Mouse (Mus musculus) left cerebral cortex, postnatal 10 days (tissue): Measurements from ENCODE around the gene Lyzl4. TPM values are rescaled to one million over a fixed set of nuclear protein-coding genes. Genes with fewer than 3 reads are reported as not detected.
"Not testable (repeated sequence)": the region's sequence is repeated elsewhere in the genome, so short reads cannot be mapped to it uniquely, and the experiment has no call there.

Experiments used
- DNase-seq, 2 experiments: peaks; one replicate each; pipeline ENCODE4 v3.0.0; 2021 to 2022; ENCODE audit warnings: low spot score in 2 of 2, mixed read lengths in 1 of 2; ENCODE audit errors: extremely low spot score in 1 of 2
- intact Hi-C: fragments of 180-260 bp; cut with DNase I; formaldehyde crosslinking; loops from one replicate; pipeline ENCODE4 v1.15.1; 2025
- total RNA-seq, 2 experiments: library from RNA; stranded (reverse); gene quantifications; 2 replicates each; pipeline ENCODE4 v1.2.3; 2021

Gene Lyzl4
- total RNA-seq, 2 experiments from 2014 or later: 0.87 to 0.97 TPM

- intact Hi-C loops: no loop called here
- no peak for DNase-seq
Observed at GRCm38 (mm10) chr9:121613192-121613591, 28.7 kb downstream of the Lyzl4 start.

DNA sequence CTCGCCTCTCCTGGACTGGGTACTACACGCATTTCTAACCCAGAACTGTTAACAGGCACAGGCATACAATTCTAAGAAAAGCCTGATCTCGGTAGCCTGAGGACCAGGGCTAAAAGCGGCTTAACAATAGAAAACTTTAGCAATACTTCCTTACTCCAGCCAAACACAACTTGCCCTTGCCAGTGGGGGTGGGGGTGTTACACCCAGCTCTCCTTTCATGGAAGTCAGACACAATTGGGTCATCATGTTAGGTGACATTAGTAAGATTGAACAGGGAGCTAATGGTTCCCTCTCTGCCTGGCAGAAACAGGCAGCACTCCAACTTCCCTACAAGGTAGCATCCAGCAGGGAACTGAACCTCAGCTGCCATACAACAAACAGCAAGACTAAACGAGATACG, 32.5 kb downstream of the Lyzl4 start:
- intact Hi-C loops: no loop called here

GRCm38 (mm10) chr9:121606498-121607096, 35.3 kb downstream of the Lyzl4 start:
- no peak for DNase-seq
- intact Hi-C loops: no loop called here

More for the DNA sequence above, 32.5 kb downstream of the Lyzl4 start:
- no peak for DNase-seq

- DNase-seq: peak; percentile 74 to 80
- intact Hi-C loops: loop anchor here (1.0 to 2.0 kb wide), 2 partner anchors 126 to 357 kb away; no protein-coding TSS in a partner anchor
Observed at GRCm38 (mm10) chr9:121605414-121606278, 36.2 kb downstream of the Lyzl4 start.

DNA sequence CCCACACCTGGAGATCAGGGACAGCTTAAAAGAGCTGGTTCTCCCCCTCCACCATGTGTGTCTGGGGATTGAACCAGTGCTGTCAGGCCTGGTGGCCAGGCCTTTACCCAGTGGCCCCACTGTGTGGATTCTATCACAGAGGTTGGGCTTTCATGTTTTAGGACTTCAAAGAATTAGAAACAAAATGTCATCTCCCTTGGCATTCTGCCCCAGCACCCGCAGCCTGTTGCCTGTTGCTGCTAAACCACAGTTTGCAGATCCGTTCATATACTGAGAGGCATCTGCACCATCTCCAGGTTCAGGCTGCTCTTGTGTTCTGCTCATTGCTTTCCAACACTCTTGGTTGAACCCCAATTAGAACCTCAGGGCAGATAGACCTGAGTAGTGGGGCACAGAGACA, 39.5 kb downstream of the Lyzl4 start:
- peak in 1 of 2 experiments; percentile 47 for DNase-seq
- intact Hi-C loops: loop anchor here (5.0 kb wide), 2 partner anchors 105 to 215 kb away; partner anchors contain the start of gene Cck

GRCm38 (mm10) chr9:121600861-121601427, 41.0 kb downstream of the Lyzl4 start:
- peak; percentile 51 to 65 for DNase-seq
- intact Hi-C loops: loop anchor here (5.0 kb wide), 2 partner anchors 104 to 214 kb away; partner anchors contain the start of gene Cck

GRCm38 (mm10) chr9:121600201-121600860, 41.6 kb downstream of the Lyzl4 start:
- intact Hi-C loops: loop anchor here (5.0 kb wide), 2 partner anchors 103 to 213 kb away; partner anchors contain the start of gene Cck
- DNase-seq: peak in 1 of 2 experiments; percentile 62

- no peak for DNase-seq
- intact Hi-C loops: loop anchor here (5.0 kb wide), 1 partner anchor 42 kb away; no protein-coding TSS in a partner anchor
Observed at GRCm38 (mm10) chr9:121599551-121599950, 42.3 kb downstream of the Lyzl4 start.

DNA sequence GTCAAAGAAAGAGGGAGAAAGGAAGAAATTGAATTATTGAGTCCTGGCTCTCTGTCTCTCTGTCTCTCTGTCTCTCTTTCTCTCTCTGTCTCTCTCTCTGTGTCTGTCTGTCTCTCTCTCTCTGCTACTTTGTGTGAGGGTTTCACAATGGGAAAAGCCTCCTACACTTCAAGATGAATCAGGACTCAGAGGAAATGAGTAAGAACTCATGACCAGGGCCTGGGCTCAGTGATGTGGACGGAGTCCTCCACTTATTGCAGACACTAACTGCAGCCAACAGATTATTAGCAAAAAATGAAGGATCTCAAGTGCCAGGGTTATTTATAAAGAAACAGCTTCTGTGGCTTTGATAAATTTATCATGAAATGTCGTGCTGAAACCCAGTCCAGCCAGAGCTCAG, 43.8 kb downstream of the Lyzl4 start:
- intact Hi-C loops: loop anchor here (5.0 kb wide), 1 partner anchor 41 kb away; no protein-coding TSS in a partner anchor
- no peak for DNase-seq

- intact Hi-C loops: loop anchor here (5.0 kb wide), 1 partner anchor 37 kb away; no protein-coding TSS in a partner anchor
- DNase-seq: no peak
Observed at GRCm38 (mm10) chr9:121594771-121595170, 47.1 kb downstream of the Lyzl4 start.

GRCm38 (mm10) chr9:121593768-121594167, 48.1 kb downstream of the Lyzl4 start:
- DNase-seq, intact Hi-C loops: not testable (repeated sequence)

- intact Hi-C loops: no loop called here
- DNase-seq: no peak
Observed at GRCm38 (mm10) chr9:121592948-121593550, 48.8 kb downstream of the Lyzl4 start.

GRCm38 (mm10) chr9:121589533-121589932, 52.4 kb downstream of the Lyzl4 start:
- intact Hi-C loops: no loop called here
- DNase-seq: no peak

DNA sequence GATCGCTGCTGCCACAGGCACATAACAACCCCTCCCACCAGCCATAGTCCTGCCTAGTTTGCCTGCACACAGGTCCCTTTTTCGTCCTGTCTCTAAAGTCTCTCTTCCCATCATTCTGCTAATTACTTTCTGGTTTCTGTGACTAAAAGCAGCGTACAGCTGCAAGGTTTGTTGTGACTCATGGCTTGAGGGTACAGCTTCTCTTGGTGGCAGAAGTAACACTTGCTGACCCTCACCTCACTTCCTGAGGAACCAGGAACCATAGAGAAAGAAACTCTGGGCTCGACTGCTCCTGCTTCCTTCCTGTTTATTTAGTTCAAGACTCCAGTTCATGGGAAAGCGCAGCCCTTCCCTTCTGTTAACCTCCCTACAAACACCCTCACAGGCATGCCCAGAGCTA, 67.5 kb downstream of the Lyzl4 start:
- DNase-seq: no peak
- intact Hi-C loops: no loop called here

DNA sequence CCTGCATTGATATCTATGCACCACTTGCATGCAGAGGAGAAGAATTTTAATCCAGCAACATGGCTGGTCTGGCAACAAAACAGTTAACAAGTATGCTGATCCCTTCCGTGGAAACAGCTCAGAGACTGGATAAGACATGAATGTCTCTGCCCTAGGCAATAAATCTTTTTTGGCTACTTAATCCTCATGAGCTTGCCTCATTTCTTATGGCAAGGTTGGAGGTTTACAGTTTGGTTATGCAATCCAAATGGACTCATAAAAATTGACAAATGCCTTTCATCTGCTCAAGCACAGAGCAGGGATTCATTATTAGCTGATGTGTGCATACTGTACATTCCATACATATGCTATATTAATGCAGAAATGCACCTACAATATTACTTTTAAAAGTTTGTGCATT, 73.4 kb downstream of the Lyzl4 start:
- intact Hi-C loops: no loop called here

GRCm38 (mm10) chr9:121566387-121566786, 75.5 kb downstream of the Lyzl4 start:
- DNase-seq: no peak
- intact Hi-C loops: no loop called here

More for the DNA sequence above, 73.4 kb downstream of the Lyzl4 start:
- no peak for DNase-seq

GRCm38 (mm10) chr9:121563276-121563675, 78.6 kb downstream of the Lyzl4 start:
- DNase-seq: no peak
- intact Hi-C loops: no loop called here

DNA sequence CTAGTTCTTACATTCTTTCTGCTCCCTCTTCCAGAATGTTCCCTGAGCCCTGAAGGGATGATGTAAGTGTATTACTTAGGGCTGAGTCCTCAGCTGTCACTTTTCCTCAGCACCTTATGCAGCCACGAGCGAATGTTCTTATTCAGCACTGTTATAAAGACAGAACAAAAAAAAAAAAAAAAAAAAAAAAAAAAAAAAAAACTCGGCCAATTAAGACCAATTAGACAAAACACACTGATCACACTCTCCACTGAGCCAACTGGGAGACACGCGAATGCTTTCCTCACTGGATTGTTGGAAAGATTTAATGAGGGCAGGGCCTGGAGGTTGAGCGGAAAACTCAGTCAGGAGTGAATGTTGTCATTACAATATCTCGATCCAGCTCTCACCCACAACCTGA, 81.4 kb downstream of the Lyzl4 start:
- DNase-seq: no peak
- intact Hi-C loops: no loop called here
